In genomic region chr5:41820530-41820929, GRCm38 (mm10) we compare ENCODE assay signal across 28 mouse cellular contexts. TPM values are rescaled to one million over a fixed set of nuclear protein-coding genes. Genes with fewer than 3 reads are reported as not detected.
A peak's percentile ranks its signal among the peaks of the same experiment; 100 is the strongest.
DNase-seq lines count a peak whose midpoint lies in the region; ATAC-seq lines count a peak whose summit lies in the region.
"Had no signal": no experiment of that assay in that cellular context is flagged by ENCODE, and none has a peak within 500 bp of the region (broad histone marks: within the 10 kb centered on the region; RNA-seq: fewer than 3 reads in every experiment).

No protein-coding gene starts in this region.

- DNase-seq in 416B (ENCODE audit: low read depth) (peak; percentile 78), MEL-GATA-1-ER (ENCODE audit: extremely low read depth, low read depth) (peak; percentile 46)
- DNase-seq in kidney, postnatal 14 days: no peak
- DNase-seq in layer of hippocampus, adult 9-10 months (ENCODE audit: low spot score): no peak
- DNase-seq in thymus, postnatal 25 days: no peak
- DNase-seq: adrenal gland, postnatal 10 days; adrenal gland, postnatal 36 days; cerebellum, adult 11 months; cerebellum, adult 8-10 months; cerebellum, postnatal 10 days; gastrocnemius, postnatal 25 days; heart, adult 18-20 months; heart, postnatal 10 days; heart, postnatal 36 days had no signal

- no peaks in the 10 kb centered on the region for H3K27me3 ChIP-seq in megakaryocyte, embryonic 14.5 days (replicated peaks)
- H3K27me3 ChIP-seq: embryonic facial prominence, embryonic 13.5 days; forebrain, embryonic 12.5 days; forebrain, embryonic 15.5 days; heart, embryonic 12.5 days; heart, embryonic 15.5 days; Patski had no signal

- peak overlapping the region; percentile 56 for H3K4me3 ChIP-seq in megakaryocyte, embryonic 14.5 days (replicated peaks)
- H3K4me3 ChIP-seq: embryonic facial prominence, embryonic 13.5 days; erythroblast, embryonic 14.5 days; forebrain, embryonic 12.5 days; forebrain, embryonic 15.5 days; heart, embryonic 12.5 days; heart, embryonic 15.5 days had no signal

- H3K36me3 ChIP-seq in megakaryocyte, embryonic 14.5 days (replicated peaks; ENCODE audit: low read length): peaks cover 96% of the 10 kb centered on the region

- peak; percentile 89 to 90 for ATAC-seq in hematopoietic stem cell, adult 5-6 weeks (replicated peaks in 1 of 2; ENCODE audit: insufficient read depth in 1 of 2, low FRiP score in 2 of 2, low TSS enrichment in 1 of 2, low read depth in 1 of 2, poor library complexity in 2 of 2, severe bottlenecking in 2 of 2)
- ATAC-seq: CD4-positive, CD25-positive, alpha-beta regulatory T cell, adult 4 months; forebrain, embryonic 15.5 days; hindbrain, postnatal 0 days; Patski had no signal

- no peaks in the 10 kb centered on the region for H3K9me3 ChIP-seq in megakaryocyte, embryonic 14.5 days
- H3K9me3 ChIP-seq: embryonic facial prominence, embryonic 13.5 days; forebrain, embryonic 12.5 days; forebrain, embryonic 15.5 days; heart, embryonic 12.5 days; heart, embryonic 15.5 days had no signal

- peaks cover 74% of the 10 kb centered on the region for H3K4me1 ChIP-seq in megakaryocyte, embryonic 14.5 days
- H3K4me1 ChIP-seq: embryonic facial prominence, embryonic 13.5 days; forebrain, embryonic 12.5 days; forebrain, embryonic 15.5 days; heart, embryonic 15.5 days had no signal

RNA-seq across cellular contexts. Expression of gene Bod1l, which starts 23.6 kb away (rescaled TPM):
- 52.0 and 57.3 TPM in 2 replicates for total RNA-seq in hematopoietic stem cell, adult 5-6 weeks (2017)
- 9.8 and 18.4 TPM in 2 replicates for polyA plus RNA-seq in megakaryocyte, embryonic 14.5 days (2012; ENCODE audit: insufficient read depth, low replicate concordance)

RNA-seq across cellular contexts. Expression of gene Nkx3-2, which starts 56.2 kb away (rescaled TPM):
- not detected in 2 replicates for total RNA-seq in hematopoietic stem cell, adult 5-6 weeks (2017)
- polyA plus RNA-seq in megakaryocyte, embryonic 14.5 days (2012; ENCODE audit: insufficient read depth, low replicate concordance): not detected in 2 replicates
- total RNA-seq: adrenal gland, postnatal 36 days; gastrocnemius, adult 8-10 months; heart, adult 18-20 months; heart, postnatal 10 days; heart, postnatal 36 days; hindbrain, postnatal 0 days had no signal
- polyA plus RNA-seq: CD4-positive, CD25-positive, alpha-beta regulatory T cell, adult 4 months; erythroblast, embryonic 14.5 days; forebrain, embryonic 12.5 days; forebrain, embryonic 15.5 days; gonadal fat pad, adult 2 months; heart, embryonic 15.5 days; hindbrain, embryonic 14.5 days; hindbrain, postnatal 0 days had no signal

Comparison
In these comparisons a context has a peak if more than half of its experiments do, and no peak if none do; other contexts are left out.
1. DNase-seq: peak in 416B (single experiment) and MEL-GATA-1-ER (single experiment); none in kidney, postnatal 14 days (single experiment), layer of hippocampus, adult 9-10 months (single experiment) and thymus, postnatal 25 days (single experiment).